Mouse (Mus musculus) skeletal muscle tissue, adult 2 months (tissue): ENCODE results near the gene Wdr91.

Source experiments
- DNase-seq: peaks from one replicate; pipeline ENCODE4 v3.0.0-alpha.2; 2012; ENCODE audit warnings: low read depth, low spot score

The Wdr91 gene

DNA sequence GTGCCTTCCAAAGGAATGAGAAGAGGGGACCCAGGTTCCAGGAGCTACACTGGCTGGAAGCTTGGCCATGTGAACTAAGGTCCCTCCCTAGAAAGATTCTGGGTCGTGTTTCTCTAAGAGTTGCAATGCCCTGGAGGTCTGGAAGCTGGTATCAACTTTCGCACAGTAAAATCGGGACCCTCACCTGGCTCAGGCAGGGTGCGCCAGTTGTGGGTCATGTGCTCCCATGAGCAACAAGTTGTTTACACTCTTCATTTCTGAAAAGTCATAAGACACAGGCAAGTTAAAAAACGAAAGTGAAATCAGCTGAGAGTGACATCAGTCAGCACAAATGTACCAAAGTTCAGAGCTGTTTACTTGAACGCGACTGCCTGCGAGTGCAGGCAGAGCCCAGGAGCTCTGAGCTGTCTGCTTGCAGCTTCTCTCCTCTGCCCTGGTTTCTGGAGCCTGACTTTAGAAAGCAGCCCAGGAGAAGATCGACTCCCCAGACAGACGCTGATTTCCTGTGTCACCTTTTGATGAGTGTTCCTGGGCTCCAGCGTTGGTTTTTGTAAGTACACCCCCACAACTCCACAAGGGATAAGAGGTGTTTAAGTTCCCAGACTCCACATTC, 47.8 kb downstream of the Wdr91 start, which contains the start of gene Tmem140:
TSS of gene Tmem140 (plus strand) at position 356 of the 613 bp plus-strand sequence.
- DNase-seq: peak; percentile 82

GRCm38 (mm10) chr6:34862381-34862780, 48.3 kb downstream of the Wdr91 start:
- DNase-seq: peak; percentile 73

DNA sequence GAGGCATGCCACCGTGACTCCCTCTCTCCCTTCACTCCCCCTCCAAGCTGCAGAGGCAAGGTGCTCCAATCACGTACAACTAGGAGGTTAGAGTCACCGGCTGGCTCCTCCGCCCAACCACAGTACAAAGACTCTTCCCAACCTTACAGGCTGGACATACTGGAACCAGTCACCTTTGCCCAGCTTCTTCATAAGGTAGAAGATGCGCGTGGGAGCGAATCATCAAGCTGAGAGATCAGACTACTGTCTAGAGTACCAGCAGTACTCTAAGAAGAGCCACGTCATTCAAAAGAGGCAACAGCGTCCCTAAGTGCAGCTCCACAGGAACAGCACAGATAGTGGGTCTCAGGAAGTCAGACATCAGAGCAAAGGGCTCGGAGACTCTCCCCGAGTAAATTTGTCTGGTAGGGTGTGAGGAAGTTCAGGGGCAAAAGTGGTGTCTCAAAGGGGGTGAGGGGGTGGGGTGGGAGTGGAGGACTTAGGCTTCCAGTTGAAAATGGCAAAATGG, 49.1 kb downstream of the Wdr91 start:
- DNase-seq: no peak

- no peak for DNase-seq
These were observed 78.3 kb downstream of the Wdr91 start for GRCm38 (mm10) chr6:34832352-34832751.
